Mouse (Mus musculus): ENCODE measurements at regions not wholly inside any gene's neighbourhood (a gene's known extent, or its start where the extent isn't known, plus 50 kb on each side); places are given as distances from the start of the nearest gene placed in this dataset.
"Not testable (repeated sequence)": the region's sequence is repeated elsewhere in the genome, so short reads cannot be mapped to it uniquely, and the experiment has no call there.

DNA sequence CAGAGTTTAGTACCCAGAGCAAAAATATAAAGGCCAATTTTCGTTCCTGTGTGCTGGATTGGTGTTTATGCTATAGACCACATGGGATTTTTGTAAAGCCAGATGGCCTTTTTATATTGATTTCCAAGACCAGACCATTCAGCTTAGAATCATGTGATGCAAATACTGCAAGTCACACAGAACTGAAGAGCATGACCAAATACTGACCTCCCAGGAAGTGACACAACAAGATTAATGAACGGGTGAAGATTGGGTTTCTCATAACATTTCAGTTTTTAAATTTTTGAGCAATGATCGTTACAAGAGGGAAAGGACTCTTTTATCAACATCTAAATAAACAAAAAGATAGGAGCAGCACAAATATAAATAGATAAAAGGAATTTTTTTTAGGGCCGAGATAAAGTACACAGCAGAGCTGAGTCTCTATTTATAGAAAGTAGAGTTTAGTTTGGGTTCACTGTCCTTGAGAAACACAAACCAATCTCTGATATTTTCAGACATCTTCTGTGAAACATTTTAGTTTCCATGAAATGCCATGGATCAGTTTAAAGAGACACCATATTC, 105.7 kb upstream of the Tars start:
- Histone ChIP-seq H3K4me1 (ENCODE audit: control insufficient read depth, insufficient read depth, low read length) (no peaks in the 10 kb centered on the region), H3K4me3 (ENCODE audit: insufficient read depth, low read length) (no peak overlapping the region), H3K27ac (ENCODE audit: insufficient read depth, low read length) (no peak overlapping the region)
- no peak for TF ChIP-seq CTCF (IDR thresholded peaks at IDR 0.05; ENCODE audit: borderline replicate concordance, insufficient read depth, low read length)
- no peak for TF ChIP-seq POLR2A (IDR thresholded peaks at IDR 0.05; ENCODE audit: low read depth, low read length)

DNA sequence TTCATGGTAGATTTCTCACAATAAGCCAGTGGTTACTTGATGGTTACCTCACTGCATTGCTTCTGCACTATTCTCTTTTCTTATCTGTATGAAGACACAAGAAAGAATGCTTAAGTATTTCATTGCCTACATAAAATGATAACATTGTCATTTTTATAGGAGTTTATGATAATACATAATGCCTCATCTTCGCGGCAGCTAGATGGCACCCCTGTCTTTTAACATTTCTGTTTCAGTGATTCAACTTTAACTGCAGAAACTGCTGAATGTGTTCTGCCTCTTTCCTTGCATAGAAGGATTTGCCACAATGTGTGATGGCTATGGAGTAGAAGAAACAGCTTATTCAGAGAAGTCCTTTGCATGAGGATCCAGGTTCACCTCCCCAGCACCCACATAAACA, 97.0 kb upstream of the Tars start:
- no peak overlapping the region for H3K27ac ChIP-seq (ENCODE audit: insufficient read depth, low read length)
- no peak overlapping the region for H3K4me3 ChIP-seq (ENCODE audit: insufficient read depth, low read length)
- H3K4me1 ChIP-seq (ENCODE audit: control insufficient read depth, insufficient read depth, low read length), result no peaks in the 10 kb centered on the region
- TF ChIP-seq CTCF (IDR thresholded peaks at IDR 0.05; ENCODE audit: borderline replicate concordance, insufficient read depth, low read length), result no peak
- no peak for TF ChIP-seq POLR2A (IDR thresholded peaks at IDR 0.05; ENCODE audit: low read depth, low read length)

DNA sequence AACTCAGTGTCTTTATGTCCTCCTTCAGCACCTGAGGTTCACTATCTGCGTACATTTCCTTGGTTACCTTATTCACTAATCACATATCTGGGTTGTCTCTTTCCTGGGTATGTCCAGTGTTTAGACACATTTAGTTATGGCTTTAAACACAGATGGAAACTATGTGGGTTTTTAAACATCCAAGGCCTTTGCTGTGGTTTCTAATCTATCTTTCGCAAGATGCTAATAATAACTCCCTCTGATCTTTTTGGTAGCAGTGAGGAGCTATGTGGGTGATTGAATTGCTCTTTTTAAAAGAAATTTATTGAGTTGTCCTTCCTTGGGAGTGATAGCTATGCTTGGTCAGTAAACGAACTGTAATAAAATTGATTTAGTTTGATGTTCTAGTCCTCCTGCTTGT, 89.7 kb upstream of the Tars start:
- no peak overlapping the region for H3K4me3 ChIP-seq (ENCODE audit: insufficient read depth, low read length)
- TF ChIP-seq POLR2A (IDR thresholded peaks at IDR 0.05; ENCODE audit: low read depth, low read length) (no peak), CTCF (IDR thresholded peaks at IDR 0.05; ENCODE audit: borderline replicate concordance, insufficient read depth, low read length) (no peak)
- H3K27ac ChIP-seq (ENCODE audit: insufficient read depth, low read length), result no peak overlapping the region
- H3K4me1 ChIP-seq (ENCODE audit: control insufficient read depth, insufficient read depth, low read length), result no peaks in the 10 kb centered on the region

DNA sequence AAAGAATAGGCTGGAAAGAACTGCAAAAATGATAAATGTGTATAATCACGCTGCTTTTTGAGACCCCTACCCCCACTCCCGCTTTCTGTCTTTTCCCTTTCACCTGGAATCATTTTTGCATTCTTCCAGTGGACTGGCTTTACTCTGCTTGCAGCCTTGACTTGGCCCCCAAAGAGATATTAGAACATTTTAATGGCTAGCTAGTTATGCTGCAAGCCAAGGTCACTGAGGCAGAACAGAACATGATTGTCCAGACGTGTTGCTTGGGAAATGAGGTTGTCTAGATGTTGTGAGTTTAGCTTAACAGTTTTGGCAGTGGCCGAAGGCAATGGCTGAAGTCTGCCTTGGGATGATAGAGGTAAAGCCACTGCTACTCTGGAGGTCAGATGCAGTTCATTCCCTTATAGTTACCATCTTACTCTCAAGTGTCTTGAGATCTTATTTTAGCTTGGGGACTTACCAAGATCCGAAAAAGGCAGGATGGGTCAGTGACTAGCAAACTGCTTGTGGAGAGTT, 87.9 kb upstream of the Tars start:
- Histone ChIP-seq H3K4me1 (ENCODE audit: control insufficient read depth, insufficient read depth, low read length) (no peaks in the 10 kb centered on the region), H3K27ac (ENCODE audit: insufficient read depth, low read length) (no peak overlapping the region)
- no peak for TF ChIP-seq CTCF (IDR thresholded peaks at IDR 0.05; ENCODE audit: borderline replicate concordance, insufficient read depth, low read length)
- no peak for TF ChIP-seq POLR2A (IDR thresholded peaks at IDR 0.05; ENCODE audit: low read depth, low read length)

DNA sequence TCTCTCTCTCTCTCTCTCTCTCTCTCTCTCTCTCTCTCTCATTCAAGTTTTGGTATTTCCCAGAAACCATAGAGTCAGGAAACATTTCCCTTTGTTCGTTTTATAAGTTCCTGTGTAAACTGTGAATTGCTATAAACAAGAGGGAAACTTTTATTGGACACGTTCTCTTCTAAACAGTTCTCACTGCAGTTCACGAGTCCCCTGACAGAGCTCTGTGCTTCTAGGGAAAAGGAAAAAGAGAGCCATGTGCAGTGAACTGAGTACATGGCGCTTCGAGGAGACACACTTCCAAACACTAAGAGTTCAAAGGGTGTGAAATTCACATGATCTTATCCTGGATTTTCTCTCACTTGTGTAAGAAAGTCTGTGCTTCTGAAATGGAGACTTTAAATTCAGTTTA, 84.5 kb upstream of the Tars start:
- no peak overlapping the region for H3K27ac ChIP-seq (ENCODE audit: insufficient read depth, low read length)
- TF ChIP-seq POLR2A (IDR thresholded peaks at IDR 0.05; ENCODE audit: low read depth, low read length), result no peak
- H3K4me3 ChIP-seq (ENCODE audit: insufficient read depth, low read length), result no peak overlapping the region
- H3K4me1 ChIP-seq (ENCODE audit: control insufficient read depth, insufficient read depth, low read length), result no peaks in the 10 kb centered on the region

More for the DNA sequence above, 87.9 kb upstream of the Tars start:
- H3K4me3 ChIP-seq (ENCODE audit: insufficient read depth, low read length), result no peak overlapping the region

DNA sequence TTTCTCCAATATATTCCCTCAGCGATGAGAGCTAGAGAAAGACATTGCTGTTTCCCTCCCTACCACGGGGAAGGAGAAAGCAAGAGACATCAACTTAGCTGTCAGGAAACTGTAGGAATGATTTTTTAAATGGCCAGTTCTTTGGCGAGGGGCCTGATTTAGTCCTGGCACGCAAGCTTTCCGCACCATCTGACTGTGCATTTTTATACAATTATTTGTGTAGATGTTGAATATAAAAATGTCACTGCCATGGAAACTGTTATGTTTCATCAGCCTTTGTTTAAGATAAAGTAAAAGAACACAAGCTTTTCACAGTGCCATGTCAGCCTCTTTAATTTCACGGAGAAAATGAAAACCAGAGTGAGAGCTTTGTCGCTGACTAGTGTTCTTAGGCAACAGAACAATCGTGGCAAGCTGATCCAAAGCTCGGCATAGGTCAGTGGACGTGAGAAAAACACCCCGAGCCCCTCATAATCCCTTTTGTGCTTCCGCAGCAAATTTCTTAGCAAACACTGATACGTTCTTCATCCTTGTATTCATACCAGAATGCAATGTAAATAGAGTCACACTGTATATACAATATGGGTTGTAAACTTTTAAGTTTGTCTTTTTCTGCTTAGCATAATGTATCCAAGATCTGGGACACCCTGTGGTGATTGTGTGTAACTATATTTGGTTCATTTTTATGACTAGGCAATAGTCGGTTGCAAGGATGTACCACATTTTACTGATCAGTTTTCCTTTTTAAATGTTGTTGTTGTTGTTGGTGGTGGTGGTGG, 79.9 kb upstream of the Tars start:
- H3K4me3 ChIP-seq (ENCODE audit: insufficient read depth, low read length), result no peak overlapping the region
- H3K4me1 ChIP-seq (ENCODE audit: control insufficient read depth, insufficient read depth, low read length), result no peaks in the 10 kb centered on the region
- TF ChIP-seq POLR2A (IDR thresholded peaks at IDR 0.05; ENCODE audit: low read depth, low read length) (no peak), CTCF (IDR thresholded peaks at IDR 0.05; ENCODE audit: borderline replicate concordance, insufficient read depth, low read length) (no peak)
- peak overlapping the region; percentile 53; the same call in 1 of the 2 replicates for H3K27ac ChIP-seq (ENCODE audit: insufficient read depth, low read length)

DNA sequence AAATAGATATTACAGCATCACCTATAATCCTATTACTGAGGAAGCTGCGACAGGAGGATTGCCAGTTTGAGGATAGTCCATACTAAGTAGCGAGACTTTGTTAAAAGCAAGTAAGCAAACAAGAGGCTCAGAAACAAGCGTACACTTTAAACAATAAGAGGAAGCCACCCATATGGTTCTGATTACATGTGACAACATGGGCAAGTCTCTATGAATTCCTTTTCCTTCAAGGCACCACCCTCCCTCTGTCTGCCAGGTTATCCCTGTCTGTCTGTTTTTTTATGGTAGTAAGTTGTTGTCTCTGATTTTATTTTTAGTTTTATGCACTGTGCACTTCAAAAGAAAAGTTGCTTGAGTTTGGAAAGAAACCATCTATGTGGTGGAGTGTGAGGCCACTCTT, 76.8 kb upstream of the Tars start:
- no peaks in the 10 kb centered on the region for H3K4me1 ChIP-seq (ENCODE audit: control insufficient read depth, insufficient read depth, low read length)
- H3K27ac ChIP-seq (ENCODE audit: insufficient read depth, low read length), result 0 out of 2 replicates have a peak overlapping the region, but pooled peaks have one; percentile 5
- TF ChIP-seq CTCF (IDR thresholded peaks at IDR 0.05; ENCODE audit: borderline replicate concordance, insufficient read depth, low read length) (no peak), POLR2A (IDR thresholded peaks at IDR 0.05; ENCODE audit: low read depth, low read length) (no peak)
- no peak overlapping the region for H3K4me3 ChIP-seq (ENCODE audit: insufficient read depth, low read length)

DNA sequence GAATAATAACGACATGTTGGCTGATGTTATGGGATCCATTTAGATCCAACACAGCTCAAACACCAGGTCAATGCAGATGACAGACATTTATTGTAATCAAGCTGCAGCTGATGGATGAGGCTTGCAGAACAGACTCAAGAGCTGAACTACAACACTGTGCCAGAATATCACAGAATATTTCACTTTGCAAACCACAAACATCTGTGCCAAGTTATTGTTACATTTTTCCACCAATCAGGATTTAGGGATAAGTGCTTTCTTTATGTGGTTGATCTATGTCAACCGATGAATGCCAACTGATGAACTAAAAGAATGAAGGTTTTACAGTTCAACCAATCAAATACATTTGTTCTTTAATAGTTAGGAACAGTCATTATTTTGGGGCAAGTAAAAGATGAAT, 63.9 kb upstream of the Tars start:
- no peak for TF ChIP-seq CTCF (IDR thresholded peaks at IDR 0.05; ENCODE audit: borderline replicate concordance, insufficient read depth, low read length)
- no peak for TF ChIP-seq POLR2A (IDR thresholded peaks at IDR 0.05; ENCODE audit: low read depth, low read length)
- Histone ChIP-seq H3K4me3 (ENCODE audit: insufficient read depth, low read length) (no peak overlapping the region), H3K4me1 (ENCODE audit: control insufficient read depth, insufficient read depth, low read length) (no peaks in the 10 kb centered on the region), H3K27ac (ENCODE audit: insufficient read depth, low read length) (no peak overlapping the region)

DNA sequence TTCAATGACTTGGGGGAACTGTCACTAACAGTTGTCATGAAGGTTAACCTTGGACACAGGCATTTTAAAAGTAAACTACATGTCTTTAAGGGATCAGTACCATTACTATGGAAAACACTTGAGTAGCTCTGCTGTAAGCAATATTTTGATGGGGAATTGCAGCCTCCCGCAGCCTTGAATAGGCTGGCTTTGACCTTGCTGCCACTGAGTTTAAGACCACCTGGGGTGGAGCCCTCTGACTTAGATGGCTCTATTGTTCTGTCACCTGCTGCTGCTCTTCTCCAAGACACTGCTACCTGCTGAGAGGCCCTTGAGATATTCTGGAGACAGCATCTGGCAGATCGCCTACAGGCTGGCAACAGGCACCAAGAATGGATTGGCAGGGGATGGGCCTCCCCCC, 62.1 kb upstream of the Tars start:
- H3K4me3 ChIP-seq (ENCODE audit: insufficient read depth, low read length); H3K27ac ChIP-seq (ENCODE audit: insufficient read depth, low read length); H3K4me1 ChIP-seq (ENCODE audit: control insufficient read depth, insufficient read depth, low read length): not testable (repeated sequence)

DNA sequence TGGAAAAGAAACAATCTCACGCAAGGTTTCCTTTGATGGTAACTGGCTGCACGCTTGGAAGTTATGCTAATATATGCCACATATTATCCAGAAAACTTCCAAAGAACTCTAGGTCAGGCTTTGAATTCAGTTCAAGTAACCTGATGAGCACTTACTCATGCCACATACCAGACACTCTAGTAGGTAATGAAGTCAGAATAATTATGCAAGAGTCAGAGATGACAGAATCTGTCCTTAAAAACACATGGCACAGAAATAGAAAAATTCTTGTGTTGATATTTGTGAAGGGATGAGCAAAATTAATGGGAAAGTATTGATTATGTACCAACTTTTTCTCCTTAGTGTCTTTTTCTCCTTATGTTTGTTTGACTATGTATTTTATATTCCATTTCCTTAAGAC, 59.8 kb upstream of the Tars start:
- Histone ChIP-seq H3K27ac (ENCODE audit: insufficient read depth, low read length) (no peak overlapping the region), H3K4me3 (ENCODE audit: insufficient read depth, low read length) (no peak overlapping the region), H3K4me1 (ENCODE audit: control insufficient read depth, insufficient read depth, low read length) (peaks cover 10% of the 10 kb centered on the region; the same call in 1 of the 2 replicates)
- TF ChIP-seq POLR2A (IDR thresholded peaks at IDR 0.05; ENCODE audit: low read depth, low read length) (no peak), CTCF (IDR thresholded peaks at IDR 0.05; ENCODE audit: borderline replicate concordance, insufficient read depth, low read length) (no peak)
